Mouse (Mus musculus): ENCODE results near the gene Ptch1.

Gene Ptch1

GRCm38 (mm10) chr13:63486791-63487706 lies 86.3 kb downstream of the Ptch1 start:
- DNase-seq = no peak

- DNase-seq = no peak
Measured at GRCm38 (mm10) chr13:63475356-63475755, 98.0 kb downstream of the Ptch1 start.
